In the genomic region with DNA sequence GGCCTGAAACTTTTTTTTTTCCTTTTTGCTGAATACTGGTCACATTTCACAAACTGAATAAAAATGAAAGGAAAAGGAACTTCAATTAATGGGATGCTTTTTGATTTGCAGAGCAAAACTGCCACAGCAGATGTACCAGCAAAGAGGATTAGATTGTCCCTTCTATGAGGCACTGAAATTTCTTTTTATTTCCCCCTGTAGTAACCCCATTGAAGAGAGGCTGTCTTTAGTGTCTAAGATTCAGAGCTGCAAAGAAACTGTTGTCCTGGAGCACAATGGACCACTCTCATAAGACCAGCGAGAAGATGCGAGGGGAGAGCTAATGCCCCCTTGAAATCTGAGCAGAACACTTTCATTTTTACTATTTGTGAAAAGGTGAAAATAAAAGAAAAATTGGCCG, we compare ENCODE assay signal across 11 mouse cellular contexts.
DNase-seq lines count a peak whose midpoint lies in the region; ATAC-seq lines count a peak whose summit lies in the region.
"Had no signal": no experiment of that assay in that cellular context is flagged by ENCODE, and none has a peak within 500 bp of the region (broad histone marks: within the 10 kb centered on the region; RNA-seq: fewer than 3 reads in every experiment).

No protein-coding gene starts in this region.

- no peak overlapping the region for H3K9ac ChIP-seq in embryonic facial prominence, embryonic 13.5 days
- 0 out of 2 replicates have a peak overlapping the region, but pooled peaks have one; percentile 42 for H3K9ac ChIP-seq in hindbrain, embryonic 11.5 days (ENCODE audit: low read depth, low read length)
- H3K9ac ChIP-seq in midbrain, embryonic 14.5 days (replicated peaks; ENCODE audit: low read length) = peak overlapping the region; percentile 25; the same call in 1 of the 2 replicates
- H3K9ac ChIP-seq in heart, embryonic 12.5 days = no peak overlapping the region
- H3K9ac ChIP-seq: kidney, embryonic 15.5 days had no signal

- H3K4me2 ChIP-seq in embryonic facial prominence, embryonic 13.5 days = peak overlapping the region; percentile 42
- H3K4me2 ChIP-seq in hindbrain, embryonic 11.5 days (replicated peaks; ENCODE audit: low read depth, low read length) = peak overlapping the region; percentile 27
- H3K4me2 ChIP-seq in midbrain, embryonic 14.5 days (ENCODE audit: low read length) = peak overlapping the region; percentile 50
- H3K4me2 ChIP-seq in heart, embryonic 12.5 days = no peak overlapping the region
- H3K4me2 ChIP-seq: kidney, embryonic 15.5 days had no signal

- WGBS in embryonic facial prominence, embryonic 13.5 days = 54% methylated on average over 3 of the region's 3 CpGs
- WGBS in hindbrain, embryonic 11.5 days = 32% methylated on average over 3 of the region's 3 CpGs
- WGBS in midbrain, embryonic 14.5 days = 9% methylated on average over 3 of the region's 3 CpGs
- WGBS in heart, embryonic 12.5 days = 76% methylated on average over 3 of the region's 3 CpGs

- DNase-seq in embryo, embryonic 10.5 days (ENCODE audit: low spot score) = peak; percentile 42
- no peak for DNase-seq in embryo, embryonic 10 days (ENCODE audit: low spot score)
- peak; percentile 42 for DNase-seq in hindbrain, embryonic 11.5 days (ENCODE audit: low spot score)
- DNase-seq in midbrain, embryonic 14.5 days = peak; percentile 56
- no peak for DNase-seq in right cerebral cortex, postnatal 25 days
- no peak for DNase-seq in heart, adult 11 months
- DNase-seq: heart, adult 2 months; lung, postnatal 10 days had no signal

- no peaks in the 10 kb centered on the region for H3K9me3 ChIP-seq in embryonic facial prominence, embryonic 13.5 days
- H3K9me3 ChIP-seq in hindbrain, embryonic 11.5 days (ENCODE audit: control insufficient read depth, low read length) = no peaks in the 10 kb centered on the region
- H3K9me3 ChIP-seq in midbrain, embryonic 14.5 days (ENCODE audit: control insufficient read depth, low read length) = no peaks in the 10 kb centered on the region
- no peaks in the 10 kb centered on the region for H3K9me3 ChIP-seq in heart, embryonic 12.5 days (replicated peaks)
- H3K9me3 ChIP-seq: kidney, embryonic 15.5 days had no signal

- H3K4me1 ChIP-seq in embryonic facial prominence, embryonic 13.5 days = peaks cover 17% of the 10 kb centered on the region
- H3K4me1 ChIP-seq in hindbrain, embryonic 11.5 days (replicated peaks; ENCODE audit: control insufficient read depth, insufficient read depth, low read length) = peaks cover 2% of the 10 kb centered on the region; the same call in 1 of the 2 replicates
- H3K4me1 ChIP-seq in midbrain, embryonic 14.5 days (ENCODE audit: control insufficient read depth, insufficient read depth, low read length) = peaks cover 17% of the 10 kb centered on the region
- H3K4me1 ChIP-seq in heart, embryonic 12.5 days (replicated peaks) = no peaks in the 10 kb centered on the region
- H3K4me1 ChIP-seq: kidney, embryonic 15.5 days had no signal

- H3K4me3 ChIP-seq in embryonic facial prominence, embryonic 13.5 days = no peak overlapping the region
- H3K4me3 ChIP-seq in hindbrain, embryonic 11.5 days (ENCODE audit: low read depth, low read length) = no peak overlapping the region
- H3K4me3 ChIP-seq in midbrain, embryonic 14.5 days (replicated peaks; ENCODE audit: low read depth, low read length) = no peak overlapping the region
- H3K4me3 ChIP-seq in heart, embryonic 12.5 days = no peak overlapping the region
- H3K4me3 ChIP-seq: heart, adult 2 months; kidney, embryonic 15.5 days had no signal

- H3K27ac ChIP-seq in embryonic facial prominence, embryonic 13.5 days = peak overlapping the region; percentile 57; the same call in 1 of the 2 replicates
- peak overlapping the region; percentile 70 for H3K27ac ChIP-seq in hindbrain, embryonic 11.5 days (ENCODE audit: low read depth, low read length)
- H3K27ac ChIP-seq in midbrain, embryonic 14.5 days (replicated peaks; ENCODE audit: low read depth, low read length) = peak overlapping the region; percentile 85
- H3K27ac ChIP-seq in heart, embryonic 12.5 days (ENCODE audit: poor library complexity, severe bottlenecking) = no peak overlapping the region
- H3K27ac ChIP-seq: heart, adult 2 months; kidney, embryonic 15.5 days had no signal

- ATAC-seq in embryonic facial prominence, embryonic 13.5 days (ENCODE audit: insufficient number of reproducible peaks, insufficient read depth, low FRiP score, low TSS enrichment, low read depth) = no peak
- peak; percentile 61; the same call in 1 of the 2 replicates for ATAC-seq in hindbrain, embryonic 11.5 days (ENCODE audit: low FRiP score)
- peak; percentile 46 for ATAC-seq in midbrain, embryonic 14.5 days (ENCODE audit: low FRiP score, low TSS enrichment)
- no peak for ATAC-seq in heart, embryonic 12.5 days (ENCODE audit: insufficient number of reproducible peaks, low FRiP score)

- no peaks in the 10 kb centered on the region for H3K36me3 ChIP-seq in embryonic facial prominence, embryonic 13.5 days
- no peaks in the 10 kb centered on the region for H3K36me3 ChIP-seq in hindbrain, embryonic 11.5 days (ENCODE audit: control insufficient read depth, insufficient read depth, low read length)
- no peaks in the 10 kb centered on the region for H3K36me3 ChIP-seq in midbrain, embryonic 14.5 days (ENCODE audit: control insufficient read depth, insufficient read depth, low read length)
- no peaks in the 10 kb centered on the region for H3K36me3 ChIP-seq in heart, embryonic 12.5 days
- H3K36me3 ChIP-seq: kidney, embryonic 15.5 days had no signal

- no peaks in the 10 kb centered on the region for H3K27me3 ChIP-seq in embryonic facial prominence, embryonic 13.5 days
- H3K27me3 ChIP-seq in hindbrain, embryonic 11.5 days (ENCODE audit: control insufficient read depth, insufficient read depth, low read length) = no peaks in the 10 kb centered on the region
- no peaks in the 10 kb centered on the region for H3K27me3 ChIP-seq in midbrain, embryonic 14.5 days (ENCODE audit: control insufficient read depth, insufficient read depth, low read length)
- H3K27me3 ChIP-seq in heart, embryonic 12.5 days (replicated peaks) = no peaks in the 10 kb centered on the region
- H3K27me3 ChIP-seq: kidney, embryonic 15.5 days had no signal

Comparison
In these comparisons a context has a peak if more than half of its experiments do, and no peak if none do; other contexts are left out.
1. DNase-seq: peak in embryo, embryonic 10.5 days (single experiment), hindbrain, embryonic 11.5 days (single experiment) and midbrain, embryonic 14.5 days (single experiment); none in embryo, embryonic 10 days (single experiment), right cerebral cortex, postnatal 25 days (single experiment) and heart, adult 11 months (single experiment).
2. ATAC-seq: peak in hindbrain, embryonic 11.5 days (single experiment) and midbrain, embryonic 14.5 days (single experiment); none in embryonic facial prominence, embryonic 13.5 days (single experiment) and heart, embryonic 12.5 days (single experiment).
3. H3K9ac ChIP-seq: peak in hindbrain, embryonic 11.5 days (single experiment) and midbrain, embryonic 14.5 days (single experiment); none in embryonic facial prominence, embryonic 13.5 days (single experiment) and heart, embryonic 12.5 days (single experiment).